Mouse (Mus musculus): ENCODE data around the gene Pkig.

Pkig gene

GRCm38 (mm10) chr2:163754228-163754627, 96.0 kb downstream of the Pkig start:
- DNase-seq (ENCODE audit: low spot score in 2 of 2) = no peak

- DNase-seq (ENCODE audit: low spot score in 2 of 2) = peak; percentile 41 to 70
These were observed 98.5 kb downstream of the Pkig start for GRCm38 (mm10) chr2:163756723-163757122.

GRCm38 (mm10) chr2:163758146-163758545, 100.0 kb downstream of the Pkig start:
- no peak for DNase-seq (ENCODE audit: low spot score in 2 of 2)

GRCm38 (mm10) chr2:163760589-163760988, 102.4 kb downstream of the Pkig start:
- DNase-seq (ENCODE audit: low spot score in 2 of 2) = no peak

- no peak for DNase-seq (ENCODE audit: low spot score in 2 of 2)
These were observed 103.2 kb downstream of the Pkig start for GRCm38 (mm10) chr2:163761402-163761801.

- no peak for DNase-seq (ENCODE audit: low spot score in 2 of 2)
These were observed 108.1 kb downstream of the Pkig start for GRCm38 (mm10) chr2:163766261-163766660.

GRCm38 (mm10) chr2:163766890-163767289, 108.7 kb downstream of the Pkig start:
- DNase-seq (ENCODE audit: low spot score in 2 of 2) = no peak

GRCm38 (mm10) chr2:163770731-163771130, 112.5 kb downstream of the Pkig start:
- DNase-seq (ENCODE audit: low spot score in 2 of 2) = no peak

Data from heart, adult 9 months (tissue).